Mouse (Mus musculus) testis, adult 2 months (tissue): ENCODE data around the gene Stpg4.

Experiments
- CTCF ChIP-seq: fragments of 200-500 bp; IDR thresholded peaks from 2 replicates; pipeline ENCODE4 v1.5.1; 2012; ENCODE audit warnings: low read depth, mild to moderate bottlenecking, inconsistent platforms, low read length, moderate library complexity; ENCODE audit not compliant: control insufficient read depth, insufficient read depth, insufficient replicate concordance
- POLR2A ChIP-seq: fragments of 200-500 bp; IDR thresholded peaks from 2 replicates; pipeline ENCODE4 v1.6.1; 2012; ENCODE audit warnings: low read depth, mild to moderate bottlenecking, inconsistent platforms, low read length, moderate library complexity; ENCODE audit not compliant: control insufficient read depth

DNA sequence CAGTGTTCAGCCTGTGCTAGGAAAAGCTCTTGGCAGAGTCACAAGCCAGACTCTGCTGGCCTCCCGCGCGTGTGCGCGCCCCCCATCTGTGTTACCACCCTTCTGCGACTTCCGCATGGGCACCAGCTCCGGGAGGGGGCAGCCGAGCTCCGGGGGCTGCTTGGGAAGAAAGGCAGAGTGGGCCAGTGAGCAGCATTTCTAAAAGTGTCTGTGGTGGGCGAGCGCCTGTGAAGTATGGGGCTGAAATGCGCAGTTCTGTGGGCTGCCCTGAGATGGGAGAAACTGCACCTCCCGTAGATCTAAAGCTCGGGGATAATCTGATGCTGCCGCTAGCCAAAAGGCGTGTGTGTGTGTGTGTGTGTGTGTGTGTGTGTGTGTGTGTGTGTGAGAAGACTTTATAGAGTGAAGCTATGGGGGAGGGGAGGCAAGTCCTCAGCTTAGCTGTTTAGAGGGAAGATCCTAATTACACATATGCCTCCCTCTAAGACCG lies 58.2 kb downstream of the Stpg4 start:
- TF ChIP-seq POLR2A (no peak), CTCF (no peak)
